Mouse (Mus musculus): ENCODE results near the gene Il12b. TPM values are rescaled to one million over a fixed set of nuclear protein-coding genes. Genes with fewer than 3 reads are reported as not detected.
"Not testable (repeated sequence)": the region's sequence is repeated elsewhere in the genome, so short reads cannot be mapped to it uniquely, and the experiment has no call there.

Il12b gene
- total RNA-seq, 4 experiments from 2014 or later: not detected

- no peak for DNase-seq (ENCODE audit: low spot score in 2 of 2)
Measured at GRCm38 (mm10) chr11:44410413-44410812, 10.6 kb downstream of the Il12b start.

- DNase-seq (ENCODE audit: low spot score in 2 of 2): no peak
Measured at GRCm38 (mm10) chr11:44412276-44412675, 12.4 kb downstream of the Il12b start.

- no peak for DNase-seq (ENCODE audit: low spot score in 2 of 2)
Measured at GRCm38 (mm10) chr11:44413371-44413770, 13.5 kb downstream of the Il12b start.

- DNase-seq (ENCODE audit: low spot score in 2 of 2): no peak
Measured at GRCm38 (mm10) chr11:44414605-44415004, 14.7 kb downstream of the Il12b start.

- DNase-seq (ENCODE audit: low spot score in 2 of 2): no peak
Measured at GRCm38 (mm10) chr11:44417403-44417802, 17.5 kb downstream of the Il12b start.

GRCm38 (mm10) chr11:44422337-44423111, 22.7 kb downstream of the Il12b start:
- no peak for DNase-seq (ENCODE audit: low spot score in 2 of 2)

GRCm38 (mm10) chr11:44423261-44423660, 23.4 kb downstream of the Il12b start:
- no peak for DNase-seq (ENCODE audit: low spot score in 2 of 2)

- no peak for DNase-seq (ENCODE audit: low spot score in 2 of 2)
Measured at GRCm38 (mm10) chr11:44423955-44424354, 24.1 kb downstream of the Il12b start.

- DNase-seq (ENCODE audit: low spot score in 2 of 2): no peak
Measured at GRCm38 (mm10) chr11:44425006-44425405, 25.1 kb downstream of the Il12b start.

- no peak for DNase-seq (ENCODE audit: low spot score in 2 of 2)
Measured at GRCm38 (mm10) chr11:44425626-44426025, 25.8 kb downstream of the Il12b start.

GRCm38 (mm10) chr11:44427951-44428350, 28.1 kb downstream of the Il12b start:
- DNase-seq (ENCODE audit: low spot score in 2 of 2): no peak

GRCm38 (mm10) chr11:44430036-44430435, 30.2 kb downstream of the Il12b start:
- no peak for DNase-seq (ENCODE audit: low spot score in 2 of 2)

GRCm38 (mm10) chr11:44437786-44438185, 37.9 kb downstream of the Il12b start:
- DNase-seq (ENCODE audit: low spot score in 2 of 2): no peak

- no peak for DNase-seq (ENCODE audit: low spot score in 2 of 2)
Measured at GRCm38 (mm10) chr11:44451046-44451445, 51.2 kb downstream of the Il12b start.

- DNase-seq (ENCODE audit: low spot score in 2 of 2): not testable (repeated sequence)
Measured at GRCm38 (mm10) chr11:44452016-44452415, 52.2 kb downstream of the Il12b start.

GRCm38 (mm10) chr11:44453423-44453822, 53.6 kb downstream of the Il12b start:
- DNase-seq (ENCODE audit: low spot score in 2 of 2): peak in 1 of 2 experiments; percentile 52

- DNase-seq (ENCODE audit: low spot score in 2 of 2): no peak
Measured at GRCm38 (mm10) chr11:44461493-44461892, 61.6 kb downstream of the Il12b start.

Other genes with a start within 250 kb of the Il12b start
- 10 to 100 TPM; 47.9 to 53.0 (median 48.9) TPM for gene Ublcp1, start 70.4 kb downstream of the Il12b start, total RNA-seq (2022)
- 100 to 1,000 TPM in 1 of 4 experiments, 10 to 100 TPM in 3; 77.6 to 108 (median 86.9) TPM for gene Rnf145, start 118.9 kb downstream of the Il12b start, total RNA-seq (2022)
- 1 to 10 TPM; 2.8 to 5.3 (median 3.4) TPM for gene Ebf1, start 217.3 kb downstream of the Il12b start, total RNA-seq (2022)

Data from layer of hippocampus, adult 8-10 months (tissue).